Mouse (Mus musculus): ENCODE data around the gene Ccnf.

- TF ChIP-seq CTCF (IDR thresholded peaks at IDR 0.05; ENCODE audit: control insufficient read depth, insufficient read depth, insufficient read length) (no peak), MAX (IDR thresholded peaks at IDR 0.05) (no peak), FOSL1 (IDR thresholded peaks at IDR 0.05; ENCODE audit: insufficient read depth, low read length, poor library complexity, severe bottlenecking) (no peak)
Observed at GRCm38 (mm10) chr17:24204846-24205245, 46.4 kb downstream of the Ccnf start.
